Mouse (Mus musculus): Measurements from ENCODE around the gene Sdk1.

Gene Sdk1

GRCm38 (mm10) chr5:141240841-141241543 is at the start of gene Sdk1:
Sdk1 (plus strand) TSS chr5:141241490.
- DNase-seq: peak; percentile 86 to 91

- no peak for DNase-seq
These were observed 44.0 kb upstream of the Sdk1 start for GRCm38 (mm10) chr5:141197278-141197677.

GRCm38 (mm10) chr5:141202276-141203065 is 38.8 kb upstream of the Sdk1 start:
- no peak for DNase-seq

GRCm38 (mm10) chr5:141207061-141207460 is 34.2 kb upstream of the Sdk1 start:
- no peak for DNase-seq

- DNase-seq: no peak
These were observed 16.0 kb upstream of the Sdk1 start for GRCm38 (mm10) chr5:141225243-141225642.

- DNase-seq: no peak
These were observed 7.0 kb upstream of the Sdk1 start for GRCm38 (mm10) chr5:141234326-141234725.

- no peak for DNase-seq
These were observed 1.9 kb upstream of the Sdk1 start for GRCm38 (mm10) chr5:141239401-141239800.

- DNase-seq: no peak
These were observed 849 bp upstream of the Sdk1 start for GRCm38 (mm10) chr5:141240441-141240840.

- DNase-seq: no peak
These were observed 475 bp downstream of the Sdk1 start for GRCm38 (mm10) chr5:141241645-141242284.

- DNase-seq: no peak
These were observed 2.1 kb downstream of the Sdk1 start for GRCm38 (mm10) chr5:141243253-141243965.

- DNase-seq: no peak
These were observed 23.0 kb downstream of the Sdk1 start for GRCm38 (mm10) chr5:141264253-141264652.

GRCm38 (mm10) chr5:141277112-141277511 is 35.8 kb downstream of the Sdk1 start:
- DNase-seq: no peak

- DNase-seq: no peak
These were observed 40.5 kb downstream of the Sdk1 start for GRCm38 (mm10) chr5:141281751-141282150.

GRCm38 (mm10) chr5:141289611-141290010 is 48.3 kb downstream of the Sdk1 start:
- no peak for DNase-seq

- DNase-seq: no peak
These were observed 54.0 kb downstream of the Sdk1 start for GRCm38 (mm10) chr5:141295240-141295639.

- no peak for DNase-seq
These were observed 61.0 kb downstream of the Sdk1 start for GRCm38 (mm10) chr5:141302287-141302694.

GRCm38 (mm10) chr5:141303746-141304145 is 62.5 kb downstream of the Sdk1 start:
- no peak for DNase-seq

GRCm38 (mm10) chr5:141304706-141305105 is 63.4 kb downstream of the Sdk1 start:
- DNase-seq: no peak

GRCm38 (mm10) chr5:141310641-141311040 is 69.4 kb downstream of the Sdk1 start:
- DNase-seq: no peak

GRCm38 (mm10) chr5:141311801-141312200 is 70.5 kb downstream of the Sdk1 start:
- DNase-seq: no peak

- DNase-seq: no peak
These were observed 71.0 kb downstream of the Sdk1 start for GRCm38 (mm10) chr5:141312305-141312704.

GRCm38 (mm10) chr5:141317095-141317494 is 75.8 kb downstream of the Sdk1 start:
- DNase-seq: no peak

- DNase-seq: no peak
These were observed 83.6 kb downstream of the Sdk1 start for GRCm38 (mm10) chr5:141324910-141325309.
